51 mouse cellular contexts compared by ENCODE assay signal in the genomic region with DNA sequence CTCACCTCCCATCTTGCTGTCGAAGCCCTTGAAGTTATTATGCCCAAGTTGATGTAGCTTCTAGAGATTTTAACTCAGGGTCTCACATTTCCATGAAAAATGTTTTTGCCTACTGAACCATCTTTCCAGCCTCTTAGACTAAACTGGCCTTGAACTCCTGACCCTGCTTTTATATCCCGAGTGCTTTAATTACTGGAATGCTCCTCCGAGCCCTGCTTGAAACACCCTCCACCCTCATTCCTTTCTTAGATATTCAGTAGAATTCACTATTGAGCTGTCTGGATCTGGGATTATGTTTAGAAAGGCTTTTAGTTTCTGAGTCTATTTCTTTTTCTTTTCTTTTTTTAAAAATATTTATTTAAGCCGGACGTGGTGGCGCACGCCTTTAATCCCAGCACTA. TPM values are rescaled to one million over a fixed set of nuclear protein-coding genes. Genes with fewer than 3 reads are reported as not detected.
"Had no signal": no experiment of that assay in that cellular context is flagged by ENCODE, and none has a peak within 500 bp of the region (broad histone marks: within the 10 kb centered on the region; RNA-seq: fewer than 3 reads in every experiment).

No protein-coding gene starts in this region.

- H3K27ac ChIP-seq: heart, embryonic 10.5 days; heart, embryonic 13.5 days; heart, embryonic 15.5 days; hindbrain, embryonic 10.5 days; hindbrain, embryonic 12.5 days; hindbrain, embryonic 13.5 days; hindbrain, embryonic 14.5 days; hindbrain, embryonic 15.5 days; hindbrain, postnatal 0 days; intestine, embryonic 15.5 days; kidney, embryonic 15.5 days; kidney, postnatal 0 days; layer of hippocampus, adult 2 months had no signal

- H3K4me3 ChIP-seq: heart, embryonic 10.5 days; heart, embryonic 12.5 days; heart, embryonic 13.5 days; heart, embryonic 15.5 days; hindbrain, embryonic 10.5 days; hindbrain, embryonic 12.5 days; hindbrain, embryonic 13.5 days; hindbrain, embryonic 15.5 days; intestine, embryonic 15.5 days; kidney, embryonic 15.5 days; layer of hippocampus, adult 2 months had no signal

- H3K4me1 ChIP-seq: intestine, embryonic 15.5 days; kidney, embryonic 15.5 days had no signal

- H3K27me3 ChIP-seq: heart, embryonic 12.5 days; heart, embryonic 13.5 days; heart, embryonic 15.5 days; hindbrain, embryonic 12.5 days; hindbrain, embryonic 13.5 days; hindbrain, embryonic 15.5 days; intestine, embryonic 15.5 days; kidney, embryonic 15.5 days had no signal

- DNase-seq: heart, postnatal 10 days; heart, postnatal 14 days; heart, postnatal 36 days; heart, postnatal 4 days; kidney, adult 11 months; kidney, adult 18-20 months; kidney, adult 2 months; kidney, adult 8-10 months; kidney, adult 9 months; kidney, postnatal 10 days; kidney, postnatal 14 days; kidney, postnatal 25 days; kidney, postnatal 36 days; kidney, postnatal 4 days; layer of hippocampus, adult 9-11 months; layer of hippocampus, postnatal 36 days had no signal

- H3K9ac ChIP-seq: heart, embryonic 12.5 days; heart, embryonic 13.5 days; heart, embryonic 15.5 days; hindbrain, embryonic 12.5 days; hindbrain, embryonic 13.5 days; hindbrain, embryonic 14.5 days; hindbrain, embryonic 15.5 days; intestine, embryonic 15.5 days; kidney, embryonic 15.5 days had no signal

- H3K4me2 ChIP-seq: heart, embryonic 11.5 days; heart, embryonic 12.5 days; heart, embryonic 13.5 days; heart, embryonic 15.5 days; hindbrain, embryonic 12.5 days; hindbrain, embryonic 13.5 days; hindbrain, embryonic 14.5 days; hindbrain, embryonic 15.5 days; intestine, embryonic 15.5 days; kidney, embryonic 15.5 days had no signal

- H3K36me3 ChIP-seq: hindbrain, embryonic 15.5 days had no signal

- H3K9me3 ChIP-seq: heart, embryonic 10.5 days; heart, embryonic 12.5 days; heart, embryonic 13.5 days; heart, embryonic 15.5 days; hindbrain, embryonic 10.5 days; hindbrain, embryonic 12.5 days; hindbrain, embryonic 13.5 days; hindbrain, embryonic 15.5 days; intestine, embryonic 15.5 days; kidney, embryonic 15.5 days had no signal

- ATAC-seq: inflammation-experienced regulatory T-cells, adult 6 months; intestine, embryonic 15.5 days; intestine, postnatal 0 days had no signal

RNA-seq across cellular contexts. Expression of a gene that starts 26.5 kb away (rescaled TPM):
- polyA plus RNA-seq: inflammation-experienced regulatory T-cells, adult 6 months had no signal

RNA-seq across cellular contexts. Expression of a gene that starts 59.1 kb away (rescaled TPM):
- total RNA-seq: heart, postnatal 10 days; heart, postnatal 14 days; heart, postnatal 25 days; heart, postnatal 36 days; heart, postnatal 4 days; hematopoietic stem cell, adult 5-6 weeks; hindbrain, postnatal 0 days; layer of hippocampus, adult 18-20 months; layer of hippocampus, adult 2 months; layer of hippocampus, adult 8-10 months; layer of hippocampus, postnatal 10 days; layer of hippocampus, postnatal 14 days; layer of hippocampus, postnatal 25 days; layer of hippocampus, postnatal 36 days; left cerebral cortex, adult 18-20 months had no signal
- polyA plus RNA-seq: heart, embryonic 10.5 days; heart, embryonic 11.5 days; heart, embryonic 12.5 days; heart, embryonic 13.5 days; heart, embryonic 14.5 days; heart, embryonic 15.5 days; heart, embryonic 16.5 days; heart, postnatal 0 days; hindbrain, embryonic 10.5 days; hindbrain, embryonic 11.5 days; hindbrain, embryonic 12.5 days; hindbrain, embryonic 13.5 days; hindbrain, embryonic 14.5 days; hindbrain, embryonic 15.5 days; hindbrain, embryonic 16.5 days; hindbrain, postnatal 0 days; inflammation-experienced regulatory T-cells, adult 6 months; intestine, embryonic 14.5 days; intestine, embryonic 15.5 days; intestine, embryonic 16.5 days; kidney, adult 2 months; kidney, embryonic 14.5 days; kidney, embryonic 15.5 days; kidney, embryonic 16.5 days; kidney, postnatal 0 days; large intestine, adult 2 months had no signal
